Mouse (Mus musculus) lung, embryonic 14.5 days (tissue): Measurements from ENCODE around the gene Atat1. TPM values are rescaled to one million over a fixed set of nuclear protein-coding genes. Genes with fewer than 3 reads are reported as not detected.
"Not testable (repeated sequence)": the region's sequence is repeated elsewhere in the genome, so short reads cannot be mapped to it uniquely, and the experiment has no call there.

Experiments used
- ATAC-seq: fragments of 200-750 bp; cut with Nextera tagmentation; 2 replicates; pipeline ENCODE4 v1.8.0; 2017; ENCODE audit warnings: mild to moderate bottlenecking, moderate TSS enrichment, moderate library complexity; ENCODE audit not compliant: insufficient read depth
- DNase-seq: peaks from one replicate; pipeline ENCODE4 v3.0.0-alpha.2; 2015
- H3K27ac ChIP-seq: fragments of 300-500 bp; sonication (generic); 2 replicates; pipeline ENCODE4 v1.5.1; 2014; ENCODE audit warnings: low read depth, mild to moderate bottlenecking, moderate library complexity
- H3K27me3 ChIP-seq: fragments of 300-500 bp; sonication (generic); 2 replicates; pipeline ENCODE4 v1.6.1; 2014; ENCODE audit warnings: low read length, control low read depth; ENCODE audit not compliant: insufficient read depth
- H3K36me3 ChIP-seq: fragments of 300-500 bp; sonication (generic); 2 replicates; pipeline ENCODE4 v1.6.1; 2014; ENCODE audit warnings: control low read depth; ENCODE audit not compliant: insufficient read depth
- H3K4me1 ChIP-seq: fragments of 300-500 bp; sonication (generic); 2 replicates; pipeline ENCODE4 v1.6.1; 2014; ENCODE audit warnings: antibody characterized with exemption, control low read depth; ENCODE audit not compliant: insufficient read depth
- H3K4me2 ChIP-seq: fragments of 300-500 bp; sonication (generic); 2 replicates; pipeline ENCODE4 v1.6.1; 2014; ENCODE audit warnings: mild to moderate bottlenecking
- H3K4me3 ChIP-seq: fragments of 300-500 bp; sonication (generic); 2 replicates; pipeline ENCODE4 v1.5.1; 2014; ENCODE audit warnings: low read depth, low read length
- H3K9ac ChIP-seq: fragments of 300-500 bp; sonication (generic); 2 replicates; pipeline ENCODE4 v1.6.1; 2014
- H3K9me3 ChIP-seq: fragments of 300-500 bp; sonication (generic); 2 replicates; pipeline ENCODE4 v1.6.1; 2016; ENCODE audit warnings: low read depth, low read length, control low read depth
- CTCF ChIP-seq: IDR thresholded peaks from 2 replicates; pipeline ENCODE4 v1.5.1; 2016; ENCODE audit warnings: antibody characterized with exemption, low read depth
- WGBS: fragments of 180-500 bp; shearing (Covaris S2); extraction: QIAGEN DNeasy Blood & Tissue Kit; methylation state at CpG from one replicate; pipeline ENCODE4 v1.1.7; 2014; 5-methylcytosine and 5-hydroxymethylcytosine counted together
- polyA plus RNA-seq: library from polyadenylated mRNA; unstranded; fragments of >200 nt; fragmentation: Nextera tagmentation; extraction: Ambion mirVana; gene quantifications from 2 replicates; pipeline ENCODE4 v1.2.1, GENCODE M21; 2014

Gene Atat1
- polyA plus RNA-seq, 1 experiment from 2014 or later, result 77.9 TPM

- H3K9ac ChIP-seq, result no peak overlapping the region
- peak; percentile 85 for TF ChIP-seq CTCF
These were observed 27.9 kb upstream of the Atat1 start for GRCm38 (mm10) chr17:35937700-35938348.

GRCm38 (mm10) chr17:35935763-35936162, 25.9 kb upstream of the Atat1 start:
- not testable (repeated sequence) for H3K4me2 ChIP-seq, H3K27me3 ChIP-seq, H3K9me3 ChIP-seq, ATAC-seq, H3K27ac ChIP-seq, H3K4me1 ChIP-seq, H3K9ac ChIP-seq, H3K4me3 ChIP-seq, H3K36me3 ChIP-seq, DNase-seq
- 80% methylated on average over 14 of the region's 14 CpGs for WGBS

More at GRCm38 (mm10) chr17:35937700-35938348, 27.9 kb upstream of the Atat1 start:
- no peak overlapping the region for H3K4me3 ChIP-seq
- ATAC-seq, result 0 out of 2 replicates have a peak, but pooled peaks have one; percentile 69
- H3K4me1 ChIP-seq, result no peaks in the 10 kb centered on the region
- no peak overlapping the region for H3K27ac ChIP-seq
- peak; percentile 72 for DNase-seq
- WGBS, result 36% methylated on average over 2 of the region's 2 CpGs
- no peaks in the 10 kb centered on the region for H3K9me3 ChIP-seq
- H3K4me2 ChIP-seq, result no peak overlapping the region
- H3K27me3 ChIP-seq, result no peaks in the 10 kb centered on the region
- no peaks in the 10 kb centered on the region for H3K36me3 ChIP-seq

- H3K4me1 ChIP-seq, result no peaks in the 10 kb centered on the region
- H3K4me3 ChIP-seq, result no peak overlapping the region
- H3K27me3 ChIP-seq, result no peaks in the 10 kb centered on the region
- H3K9ac ChIP-seq, result no peak overlapping the region
- WGBS, result 88% methylated on average over 4 of the region's 4 CpGs
- H3K9me3 ChIP-seq, result no peaks in the 10 kb centered on the region
- ATAC-seq (no peak), DNase-seq (no peak)
- no peak for TF ChIP-seq CTCF
- peaks cover 39% of the 10 kb centered on the region for H3K36me3 ChIP-seq
- H3K27ac ChIP-seq, result no peak overlapping the region
- no peak overlapping the region for H3K4me2 ChIP-seq
These were observed 22.7 kb upstream of the Atat1 start for GRCm38 (mm10) chr17:35932608-35933007.

- H3K4me2 ChIP-seq, result no peak overlapping the region
- no peak overlapping the region for H3K4me3 ChIP-seq
- no peaks in the 10 kb centered on the region for H3K27me3 ChIP-seq
- TF ChIP-seq CTCF, result no peak
- H3K9me3 ChIP-seq, result no peaks in the 10 kb centered on the region
- 95% methylated on average over 12 of the region's 12 CpGs for WGBS
- H3K4me1 ChIP-seq, result no peaks in the 10 kb centered on the region
- H3K36me3 ChIP-seq, result peaks cover 57% of the 10 kb centered on the region
- no peak overlapping the region for H3K27ac ChIP-seq
- ATAC-seq (0 out of 2 replicates have a peak, but pooled peaks have one; percentile 39), DNase-seq (no peak)
- no peak overlapping the region for H3K9ac ChIP-seq
These were observed 20.8 kb upstream of the Atat1 start for GRCm38 (mm10) chr17:35930627-35931026.

GRCm38 (mm10) chr17:35929534-35929933, 19.7 kb upstream of the Atat1 start:
- H3K4me1 ChIP-seq, result no peaks in the 10 kb centered on the region
- no peak overlapping the region for H3K9ac ChIP-seq
- ATAC-seq (no peak), DNase-seq (no peak)
- no peak overlapping the region for H3K4me2 ChIP-seq
- H3K36me3 ChIP-seq, result peaks cover 68% of the 10 kb centered on the region
- WGBS, result 87% methylated on average over 2 of the region's 2 CpGs
- no peaks in the 10 kb centered on the region for H3K27me3 ChIP-seq
- H3K4me3 ChIP-seq, result no peak overlapping the region
- H3K27ac ChIP-seq, result no peak overlapping the region
- H3K9me3 ChIP-seq, result no peaks in the 10 kb centered on the region
- TF ChIP-seq CTCF, result no peak

GRCm38 (mm10) chr17:35927471-35927870, 17.6 kb upstream of the Atat1 start:
- DNase-seq, result no peak
- Histone ChIP-seq H3K27me3 (no peaks in the 10 kb centered on the region), H3K4me2 (no peak overlapping the region), H3K36me3 (peaks cover 80% of the 10 kb centered on the region), H3K9me3 (no peaks in the 10 kb centered on the region), H3K4me3 (no peak overlapping the region), H3K27ac (no peak overlapping the region), H3K9ac (no peak overlapping the region), H3K4me1 (no peaks in the 10 kb centered on the region)
- TF ChIP-seq CTCF, result no peak
- no peak for ATAC-seq
- WGBS, result 28% methylated on average over 1 of the region's 1 CpGs

- H3K27ac ChIP-seq, result no peak overlapping the region
- DNase-seq (no peak), ATAC-seq (no peak)
- H3K9ac ChIP-seq, result no peak overlapping the region
- H3K9me3 ChIP-seq, result no peaks in the 10 kb centered on the region
- no peak overlapping the region for H3K4me2 ChIP-seq
- no peaks in the 10 kb centered on the region for H3K27me3 ChIP-seq
- WGBS, result 91% methylated on average over 4 of the region's 4 CpGs
- H3K4me1 ChIP-seq, result peaks cover 11% of the 10 kb centered on the region
- H3K36me3 ChIP-seq, result peaks cover 58% of the 10 kb centered on the region
- no peak for TF ChIP-seq CTCF
- H3K4me3 ChIP-seq, result no peak overlapping the region
These were observed 13.4 kb upstream of the Atat1 start for GRCm38 (mm10) chr17:35923281-35923680.
